Mouse (Mus musculus): ENCODE data around the gene Ccdc110. TPM values are rescaled to one million over a fixed set of nuclear protein-coding genes. Genes with fewer than 3 reads are reported as not detected.

Gene Ccdc110
- total and polyA plus RNA-seq, 3 experiments = not detected

GRCm38 (mm10) chr8:45988189-45988588, 53.8 kb downstream of the Ccdc110 start:
- Histone ChIP-seq H3K4me1 (ENCODE audit: control insufficient read depth in 1 of 2, insufficient read depth in 2 of 2, low read length in 2 of 2) (peaks cover 0 to 7% of the 10 kb centered on the region in 2 experiments; a peak in 2 of 4 replicates), H3K27ac (ENCODE audit: control insufficient read depth, low read depth, low read length) (no peak overlapping the region), H3K79me2 (ENCODE audit: control insufficient read depth, insufficient read depth, low read length, poor library complexity) (no peaks in the 10 kb centered on the region), H3K9ac (ENCODE audit: control insufficient read depth, low read depth, low read length, poor library complexity, severe bottlenecking) (no peak overlapping the region), H3K36me3 (ENCODE audit: control insufficient read depth in 1 of 2, insufficient read depth in 2 of 2, low read length in 2 of 2) (peaks cover 6 to 40% of the 10 kb centered on the region in 2 experiments; a peak in 3 of 4 replicates), H3K9me3 (replicated peaks; ENCODE audit: insufficient read depth, low read length) (no peaks in the 10 kb centered on the region), H3K4me3 (ENCODE audit: control insufficient read depth in 1 of 2, insufficient read depth in 1 of 2, low read depth in 2 of 2, low read length in 2 of 2) (no peak overlapping the region), H3K27me3 (ENCODE audit: control insufficient read depth in 1 of 2, insufficient read depth in 2 of 2, low read length in 2 of 2) (no peaks in the 10 kb centered on the region)
- no peak for DNase-seq (ENCODE audit: low read depth, low spot score)
- TF ChIP-seq E2F4 (IDR thresholded peaks at IDR 0.05; ENCODE audit: borderline replicate concordance, low read depth, low read length) = no peak
- TF ChIP-seq TBP (IDR thresholded peaks at IDR 0.05; ENCODE audit: low read depth, low read length) = no peak
- no peak for TF ChIP-seq ZKSCAN1 (IDR thresholded peaks at IDR 0.05; ENCODE audit: low read depth, low read length)
- TF ChIP-seq ELF1 (IDR thresholded peaks at IDR 0.05; ENCODE audit: low read depth, low read length) = no peak
- no peak for TF ChIP-seq SMC3 (IDR thresholded peaks at IDR 0.05; ENCODE audit: low read depth, low read length)
- TF ChIP-seq GATA1 (IDR thresholded peaks at IDR 0.05; ENCODE audit: low read depth, low read length) = peak; percentile 17; the same call in 1 of the 2 replicates
- TF ChIP-seq MAZ (IDR thresholded peaks at IDR 0.05; ENCODE audit: low read depth, low read length) = no peak
- TF ChIP-seq TCF12 (IDR thresholded peaks at IDR 0.05; ENCODE audit: low read depth, low read length) = peak; percentile 20; the same call in 1 of the 2 replicates
- TF ChIP-seq MEF2A (IDR thresholded peaks at IDR 0.05; ENCODE audit: extremely low read depth, insufficient replicate concordance, low read depth, low read length, poor library complexity, severe bottlenecking) = no peak
- no peak for TF ChIP-seq MAFK (IDR thresholded peaks at IDR 0.05; ENCODE audit: borderline replicate concordance, low read depth, low read length)
- TF ChIP-seq BHLHE40 (IDR thresholded peaks at IDR 0.05; ENCODE audit: borderline replicate concordance, low read depth, low read length) = no peak
- no peak for TF ChIP-seq JUND (IDR thresholded peaks at IDR 0.05; ENCODE audit: low read depth, low read length)
- TF ChIP-seq MXI1 (IDR thresholded peaks at IDR 0.05; ENCODE audit: low read depth, low read length) = no peak
- no peak for TF ChIP-seq MYC (IDR thresholded peaks at IDR 0.05; ENCODE audit: low read depth, low read length)
- TF ChIP-seq KAT2A (conservative IDR thresholded peaks at IDR 0.05; ENCODE audit: low read depth, low read length) = no peak
- no peak for TF ChIP-seq RAD21 (IDR thresholded peaks at IDR 0.05; ENCODE audit: low read depth, low read length)
- 0 out of 2 replicates have a peak, but pooled peaks have one; percentile 17 for TF ChIP-seq ETS1 (IDR thresholded peaks at IDR 0.05; ENCODE audit: low read depth, low read length)
- no peak for TF ChIP-seq ZMIZ1 (IDR thresholded peaks at IDR 0.05; ENCODE audit: low read depth, low read length)
- TF ChIP-seq EP300 (IDR thresholded peaks at IDR 0.05; ENCODE audit: low read depth in 1 of 2, low read length in 2 of 2) = no peak
- no peak for TF ChIP-seq USF1 (IDR thresholded peaks at IDR 0.05; ENCODE audit: low read depth, low read length)
- TF ChIP-seq MYB (IDR thresholded peaks at IDR 0.05; ENCODE audit: low read depth, low read length) = no peak
- peak; percentile 17; the same call in 1 of the 2 replicates for TF ChIP-seq TAL1 (IDR thresholded peaks at IDR 0.05; ENCODE audit: low read length)
